Mouse (Mus musculus) frontal cortex, adult 2 months (tissue): ENCODE measurements at regions not wholly inside any gene's neighbourhood (a gene's known extent, or its start where the extent isn't known, plus 50 kb on each side); places are given as distances from the start of the nearest gene placed in this dataset.

Experiments used
- DNase-seq, 2 experiments: peaks; one replicate each; pipeline ENCODE4 v3.0.0; 2022; ENCODE audit warnings: low spot score in 1 of 2; ENCODE audit errors: extremely low spot score in 1 of 2

- DNase-seq = no peak
These were observed 315.4 kb upstream of the Jmjd1c start for GRCm38 (mm10) chr10:66780335-66781170.

GRCm38 (mm10) chr10:66781171-66781510, 314.8 kb upstream of the Jmjd1c start:
- DNase-seq = no peak

DNA sequence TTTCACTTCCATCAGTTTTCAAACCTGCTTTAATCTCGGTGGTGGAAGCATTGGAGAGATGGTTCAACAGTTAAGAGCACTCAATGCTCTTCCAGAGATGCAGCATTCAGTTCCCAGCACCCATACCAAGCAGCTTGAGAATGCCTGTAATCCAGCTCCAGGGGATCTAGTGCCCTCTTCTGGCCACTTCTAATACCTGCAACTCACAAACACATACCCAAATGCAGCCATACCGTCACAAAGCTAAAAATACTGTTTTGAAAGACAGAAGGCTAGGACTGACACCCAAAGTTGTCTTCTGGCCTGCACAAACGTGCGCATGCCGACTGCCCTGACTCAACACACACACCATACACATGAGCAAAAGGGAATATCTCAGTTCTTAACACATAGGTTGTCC, 313.9 kb upstream of the Jmjd1c start:
- DNase-seq = no peak

- DNase-seq = no peak
These were observed 308.1 kb upstream of the Jmjd1c start for GRCm38 (mm10) chr10:66787812-66788211.

- DNase-seq = no peak
These were observed 299.6 kb upstream of the Jmjd1c start for GRCm38 (mm10) chr10:66796296-66796695.

GRCm38 (mm10) chr10:66802691-66803090, 293.2 kb upstream of the Jmjd1c start:
- no peak for DNase-seq

- DNase-seq = peak in 1 of 2 experiments; percentile 85
These were observed 288.5 kb upstream of the Jmjd1c start for GRCm38 (mm10) chr10:66807261-66807968.

- DNase-seq = peak in 1 of 2 experiments; percentile 42
These were observed 283.2 kb upstream of the Jmjd1c start for GRCm38 (mm10) chr10:66812515-66813260.

DNA sequence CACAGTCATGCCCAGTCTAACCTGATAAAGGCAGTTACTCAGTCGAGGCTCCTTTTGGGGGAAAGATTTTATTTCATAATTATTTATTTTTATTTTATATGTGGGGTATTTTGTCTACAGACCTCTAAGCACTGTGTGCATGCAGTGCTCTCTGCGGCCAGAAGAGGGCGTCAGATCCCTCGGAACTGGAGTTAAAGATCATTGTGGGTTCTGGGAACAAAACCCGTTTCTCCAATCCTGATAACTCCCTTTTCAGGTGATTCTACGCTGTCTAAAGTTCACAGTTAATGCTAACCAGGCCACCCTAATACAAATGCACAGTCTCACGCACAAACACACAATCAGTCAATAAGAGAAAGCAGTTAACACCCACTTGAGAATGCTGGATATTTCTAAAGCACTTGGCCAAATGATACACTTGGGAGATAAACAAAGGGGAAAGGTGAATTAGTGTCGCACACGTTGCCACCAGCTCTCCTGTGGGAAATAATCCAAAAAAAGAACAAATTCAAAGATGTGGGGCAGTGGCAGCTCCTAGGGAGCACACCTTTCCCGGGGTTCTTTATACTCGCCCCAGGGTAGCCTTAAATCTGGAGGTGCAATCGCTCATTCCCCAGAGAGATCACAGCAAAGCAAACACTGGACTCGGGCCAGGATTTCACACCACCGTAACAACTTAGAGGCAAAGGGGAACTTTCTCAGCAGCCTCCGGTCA, 281.9 kb upstream of the Jmjd1c start:
- no peak for DNase-seq

DNA sequence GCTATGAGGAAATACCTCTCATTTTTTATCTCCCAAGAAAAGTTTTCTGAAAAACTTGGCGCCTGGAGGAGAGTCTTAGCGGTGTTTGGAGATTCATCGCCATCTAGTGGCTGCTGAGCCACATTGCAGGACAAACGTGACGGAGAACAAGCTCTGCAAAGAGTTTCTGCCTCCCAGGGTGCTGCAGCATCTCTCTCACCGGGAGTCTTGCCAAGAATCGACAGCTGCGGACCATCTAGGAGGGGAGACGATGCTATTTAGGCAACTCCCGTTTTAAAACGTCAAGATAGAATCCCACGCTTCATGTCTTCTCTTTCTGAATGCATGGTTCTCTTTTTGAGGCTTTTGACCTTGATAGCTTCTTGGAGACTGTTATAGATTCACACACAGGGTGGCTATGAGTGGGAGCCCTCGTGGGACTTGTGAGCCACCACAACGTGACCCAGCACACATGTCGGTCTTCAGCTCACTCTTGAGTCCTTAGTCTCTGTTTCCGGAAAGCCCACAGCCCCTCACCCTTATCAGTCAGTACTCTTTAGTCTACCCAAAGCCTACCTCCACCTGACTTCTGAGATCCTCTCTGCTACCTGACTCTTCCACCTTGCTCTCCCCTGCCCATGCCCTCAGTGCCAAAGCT, 281.2 kb upstream of the Jmjd1c start:
- DNase-seq = peak; percentile 91 to 94

- DNase-seq = no peak
These were observed 280.0 kb upstream of the Jmjd1c start for GRCm38 (mm10) chr10:66815951-66816350.

DNA sequence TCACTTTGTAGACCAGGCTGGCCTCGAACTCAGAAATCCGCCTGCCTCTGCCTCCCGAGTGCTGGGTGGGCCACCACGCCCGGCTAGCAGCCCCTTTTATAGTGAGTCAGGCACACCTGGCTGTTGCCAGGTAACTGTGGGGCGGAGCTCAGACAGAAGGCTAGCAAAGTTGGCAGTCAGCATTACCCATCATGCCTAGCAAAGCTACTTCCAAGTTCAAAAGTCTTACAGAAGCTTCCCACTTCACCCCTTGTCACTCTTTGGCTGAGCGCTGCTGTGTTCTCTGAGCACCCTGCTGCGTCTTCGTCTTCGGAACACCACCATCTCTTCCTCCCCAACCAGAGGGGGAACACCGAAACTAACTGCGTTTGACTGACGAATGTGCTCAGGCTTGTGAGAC, 279.1 kb upstream of the Jmjd1c start:
- DNase-seq = no peak

- no peak for DNase-seq
These were observed 278.0 kb upstream of the Jmjd1c start for GRCm38 (mm10) chr10:66817876-66818275.

DNA sequence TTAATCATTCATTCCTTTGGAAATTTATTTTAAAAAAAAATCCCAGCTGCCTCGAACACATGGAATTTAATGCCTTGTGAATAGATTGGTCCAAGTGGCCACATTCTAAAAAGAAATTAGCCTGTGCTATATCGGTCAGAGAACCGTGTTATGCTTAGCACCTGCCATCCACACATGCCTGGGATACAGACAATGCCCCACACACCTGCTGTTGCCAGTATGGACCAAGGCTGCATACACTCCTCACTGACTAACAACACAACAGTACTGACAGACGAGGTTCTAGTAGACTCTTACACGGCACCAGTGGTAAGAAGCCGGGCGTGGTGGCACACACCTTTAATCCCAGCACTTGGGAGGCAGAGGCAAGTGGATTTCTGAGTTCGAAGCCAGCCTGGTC, 276.4 kb upstream of the Jmjd1c start:
- DNase-seq = no peak

GRCm38 (mm10) chr10:66825737-66826136, 270.2 kb upstream of the Jmjd1c start:
- DNase-seq = no peak

DNA sequence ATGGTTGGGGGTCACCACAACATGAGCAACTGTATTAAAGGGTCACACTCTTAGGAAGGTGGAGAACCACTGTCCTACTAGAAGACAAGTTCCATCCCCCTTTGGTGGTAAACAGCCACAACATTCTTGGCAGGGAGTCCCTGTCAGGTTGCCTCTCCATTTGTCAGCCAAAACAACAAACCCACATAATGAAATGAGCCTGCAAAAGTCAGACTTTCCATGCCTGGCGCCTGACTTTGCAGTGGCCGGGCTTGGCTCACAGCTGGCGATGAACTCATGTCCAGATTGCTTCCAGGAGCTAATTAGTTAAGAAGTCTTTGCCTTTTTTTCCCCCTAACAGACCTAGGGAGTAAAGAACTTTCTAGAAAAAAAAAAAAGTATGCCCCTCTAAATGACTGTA, 269.6 kb upstream of the Jmjd1c start:
- DNase-seq = no peak

DNA sequence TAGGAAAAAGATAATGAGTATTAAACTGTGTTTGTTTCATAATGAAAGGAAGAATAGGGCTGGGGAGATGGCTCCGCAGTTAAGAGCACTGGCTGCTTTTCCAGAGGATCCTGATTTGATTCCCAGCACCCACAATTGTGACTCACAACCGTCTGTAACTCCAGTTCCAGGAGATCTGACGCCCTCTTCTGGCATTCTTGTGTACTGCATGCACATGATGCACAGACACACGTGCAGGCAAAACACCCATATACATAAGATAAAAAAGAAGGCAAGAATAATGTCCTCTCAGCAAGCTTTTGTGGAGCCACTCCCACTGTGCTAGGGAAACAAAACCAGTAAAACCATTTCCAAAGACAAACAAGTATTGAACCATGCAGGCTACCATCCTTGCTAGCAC, 261.0 kb upstream of the Jmjd1c start:
- DNase-seq = no peak

DNA sequence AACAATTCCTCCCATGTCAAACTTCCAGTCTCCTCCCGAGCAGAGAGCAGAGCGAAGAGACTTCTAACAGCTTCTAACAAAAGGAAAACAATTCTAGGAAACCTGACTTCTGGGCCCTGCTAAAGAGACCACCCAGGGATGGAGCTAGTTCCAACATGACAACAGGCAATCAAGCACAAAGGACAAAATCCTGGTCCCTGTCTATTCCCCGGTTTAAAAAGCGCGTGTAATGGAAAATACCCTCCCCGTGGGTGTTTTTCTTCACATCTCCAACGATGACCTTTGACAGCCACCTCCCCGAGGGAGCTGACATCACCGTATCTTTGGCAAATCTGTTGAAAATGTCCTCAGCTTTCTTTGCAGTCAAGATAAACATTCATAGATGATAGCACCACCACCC, 256.9 kb upstream of the Jmjd1c start:
- no peak for DNase-seq

GRCm38 (mm10) chr10:66843258-66843657, 252.7 kb upstream of the Jmjd1c start:
- no peak for DNase-seq

DNA sequence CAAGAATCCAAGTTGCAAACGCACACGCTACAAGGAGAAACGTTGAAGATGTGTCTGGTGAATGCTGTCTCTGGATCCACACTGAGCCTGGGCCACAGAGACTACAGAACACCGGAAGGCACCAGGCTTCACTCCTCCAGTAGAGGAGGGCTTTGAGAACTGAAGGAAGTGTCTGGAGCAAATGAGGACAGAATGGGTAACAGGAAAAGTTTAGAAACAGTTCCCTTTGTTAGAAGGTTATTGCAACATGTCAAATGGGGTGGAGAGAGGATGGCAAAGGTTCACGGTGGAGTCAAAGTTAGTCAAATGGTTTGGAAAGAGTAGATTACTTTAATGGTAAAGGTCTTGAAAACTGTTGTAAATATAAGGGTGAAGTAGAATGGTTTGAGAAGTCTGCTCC, 247.1 kb upstream of the Jmjd1c start:
- DNase-seq = no peak
